Mouse (Mus musculus) kidney, adult 2 months (tissue): ENCODE results near the gene Zfp385a.

Experiments
- CTCF ChIP-seq: fragments of 200-500 bp; conservative IDR thresholded peaks from 2 replicates; pipeline ENCODE4 v1.5.1; 2011; ENCODE audit warnings: low read depth, mild to moderate bottlenecking, control low read depth, low read length, moderate library complexity, mixed read lengths; ENCODE audit not compliant: insufficient read depth, insufficient read length
- POLR2A ChIP-seq: fragments of 200-500 bp; IDR thresholded peaks from one replicate; pipeline ENCODE4 v1.6.1; 2011; ENCODE audit warnings: low read depth, low read length, control low read depth

GRCm38 (mm10) chr15:103364761-103365160 lies 24.9 kb upstream of the Zfp385a start:
- TF ChIP-seq CTCF (no peak), POLR2A (no peak)
